Mouse (Mus musculus) CH12.LX (cell line): ENCODE measurements around the gene Eogt. TPM values are rescaled to one million over a fixed set of nuclear protein-coding genes. Genes with fewer than 3 reads are reported as not detected.

Experiments used
- DNase-seq: peaks from one replicate; pipeline ENCODE4 v3.0.0-alpha.2; 2013; ENCODE audit errors: extremely low read depth
- H3K27ac ChIP-seq: 2 replicates; pipeline ENCODE4 v1.5.1; 2012; ENCODE audit warnings: low read depth, mild to moderate bottlenecking, control low read depth, moderate library complexity; ENCODE audit not compliant: insufficient read depth
- H3K27me3 ChIP-seq: replicated peaks from 2 replicates; pipeline ENCODE3; 2012; ENCODE audit warnings: inconsistent platforms
- H3K36me3 ChIP-seq, 2 experiments: replicated peaks in 1 of 2; 2 replicates each; pipeline versions ENCODE3 to v1.6.1; 2012; ENCODE audit warnings: inconsistent platforms in 1 of 2, low read length in 1 of 2, mild to moderate bottlenecking in 1 of 2, mixed read lengths in 1 of 2, moderate library complexity in 1 of 2; ENCODE audit not compliant: control insufficient read depth in 1 of 2, insufficient read depth in 1 of 2
- H3K4me1 ChIP-seq, 2 experiments: 2 replicates each; pipeline ENCODE4 v1.6.1; 2012; ENCODE audit warnings: inconsistent platforms in 1 of 2, moderate library complexity in 1 of 2; ENCODE audit not compliant: insufficient read depth in 2 of 2, control insufficient read depth in 1 of 2
- H3K4me2 ChIP-seq: 2 replicates; pipeline ENCODE4 v1.6.1; 2012; ENCODE audit warnings: low read depth, mild to moderate bottlenecking, control low read depth; ENCODE audit not compliant: poor library complexity, insufficient read depth, severe bottlenecking
- H3K4me3 ChIP-seq, 3 experiments: fragments of 150-350 bp in 1 of 3; sonication (generic) in 1 of 3; replicated peaks in 1 of 3; 2 replicates each; pipeline versions ENCODE3 to v1.5.1; 2011 to 2012; ENCODE audit warnings: low read depth in 2 of 3, low read length in 2 of 3, mild to moderate bottlenecking in 2 of 3, moderate library complexity in 2 of 3, control low read depth in 1 of 3, improper control_type of control experiment in 1 of 3, inconsistent platforms in 1 of 3, mixed read lengths in 1 of 3; ENCODE audit not compliant: poor library complexity in 1 of 3
- H3K79me2 ChIP-seq: replicated peaks from 2 replicates; pipeline ENCODE4 v1.6.1; 2012; ENCODE audit warnings: mild to moderate bottlenecking, moderate library complexity; ENCODE audit not compliant: control insufficient read depth, poor library complexity, insufficient read depth, severe bottlenecking; ENCODE audit errors: extremely low read depth
- H3K9ac ChIP-seq: 2 replicates; pipeline ENCODE4 v1.6.1; 2012; ENCODE audit warnings: low read depth, mild to moderate bottlenecking, control low read depth, moderate library complexity; ENCODE audit not compliant: insufficient read depth
- H3K9me3 ChIP-seq: replicated peaks from 2 replicates; pipeline ENCODE3; 2012; ENCODE audit warnings: low read length, inconsistent platforms, mixed read lengths
- CTCF ChIP-seq, 2 experiments: IDR thresholded peaks in 1 of 2; conservative IDR thresholded peaks in 1 of 2; 2 replicates each; pipeline ENCODE4 v1.5.1; 2011 to 2012; ENCODE audit warnings: low read depth in 2 of 2, low read length in 2 of 2, improper control_type of control experiment in 1 of 2, inconsistent platforms in 1 of 2, mild to moderate bottlenecking in 1 of 2, moderate library complexity in 1 of 2
- ELF1 ChIP-seq: IDR thresholded peaks from 2 replicates; pipeline ENCODE4 v1.6.1; 2014; ENCODE audit warnings: low read depth, mild to moderate bottlenecking, inconsistent platforms, low read length, improper control_type of control experiment
- GABPA ChIP-seq: IDR thresholded peaks from 2 replicates; pipeline ENCODE4 v1.6.1; 2012; ENCODE audit warnings: low read depth, low read length, improper control_type of control experiment, inconsistent platforms; ENCODE audit not compliant: insufficient replicate concordance
- HCFC1 ChIP-seq: IDR thresholded peaks from 2 replicates; pipeline ENCODE4 v1.6.1; 2012; ENCODE audit warnings: low read depth, mild to moderate bottlenecking, inconsistent platforms, low read length, improper control_type of control experiment
- JUND ChIP-seq: conservative IDR thresholded peaks from 2 replicates; pipeline ENCODE4 v1.6.1; 2011; ENCODE audit warnings: low read depth, low read length, improper control_type of control experiment
- MAFK ChIP-seq: IDR thresholded peaks from 2 replicates; pipeline ENCODE4 v1.6.1; 2011; ENCODE audit warnings: low read length, improper control_type of control experiment; ENCODE audit not compliant: insufficient replicate concordance
- MAX ChIP-seq: IDR thresholded peaks from 2 replicates; pipeline ENCODE4 v1.6.1; 2011; ENCODE audit warnings: low read length, improper control_type of control experiment
- MXI1 ChIP-seq: IDR thresholded peaks from 2 replicates; pipeline ENCODE4 v1.6.1; 2011; ENCODE audit warnings: mild to moderate bottlenecking, low read depth, low read length, improper control_type of control experiment
- MYC ChIP-seq: IDR thresholded peaks from 2 replicates; pipeline ENCODE4 v1.6.1; 2011; ENCODE audit warnings: low read depth, mild to moderate bottlenecking, improper control_type of control experiment, low read length
- RAD21 ChIP-seq: IDR thresholded peaks from 2 replicates; pipeline ENCODE4 v1.6.1; 2011; ENCODE audit warnings: low read depth, mild to moderate bottlenecking, low read length, improper control_type of control experiment, moderate library complexity
- SMC3 ChIP-seq: IDR thresholded peaks from 2 replicates; pipeline ENCODE4 v1.6.1; 2011; ENCODE audit warnings: low read depth, low read length, improper control_type of control experiment
- dilution Hi-C: fragments of 300-500 bp; cut with MboI; formaldehyde crosslinking; loops from 2 replicates; pipeline ENCODE4 v1.14.3; 2020; ENCODE audit warnings: low sequenced_read_pairs; ENCODE audit not compliant: extremely low pct_unique_long_range_greater_than_20kb, extremely low pct_ligation_motif_present
- in situ Hi-C: fragments of 300-500 bp; cut with MboI; formaldehyde crosslinking; loops from 3 replicates; pipeline ENCODE4 v1.14.3; 2019; ENCODE audit warnings: low sequenced_read_pairs, low pct_ligation_motif_present, low pct_unique_long_range_greater_than_20kb, mixed read lengths
- polyA plus RNA-seq: library from polyadenylated mRNA; unstranded; fragments of >175 nt; gene quantifications from 2 replicates; pipeline ENCODE4 v1.2.1, GENCODE M21; 2012; ENCODE audit warnings: low read depth; ENCODE audit not compliant: insufficient read length
- total RNA-seq, 2 experiments: library from RNA; depleted of rRNA; stranded (reverse); fragments of 300-350 nt in 1 of 2; fragments of >200 nt in 1 of 2; gene quantifications; 2 replicates each; pipeline ENCODE4 v1.2.3; 2012 to 2014

Eogt gene
- total and polyA plus RNA-seq, 3 experiments = 8.0 to 13.9 (median 10.9) TPM

DNA sequence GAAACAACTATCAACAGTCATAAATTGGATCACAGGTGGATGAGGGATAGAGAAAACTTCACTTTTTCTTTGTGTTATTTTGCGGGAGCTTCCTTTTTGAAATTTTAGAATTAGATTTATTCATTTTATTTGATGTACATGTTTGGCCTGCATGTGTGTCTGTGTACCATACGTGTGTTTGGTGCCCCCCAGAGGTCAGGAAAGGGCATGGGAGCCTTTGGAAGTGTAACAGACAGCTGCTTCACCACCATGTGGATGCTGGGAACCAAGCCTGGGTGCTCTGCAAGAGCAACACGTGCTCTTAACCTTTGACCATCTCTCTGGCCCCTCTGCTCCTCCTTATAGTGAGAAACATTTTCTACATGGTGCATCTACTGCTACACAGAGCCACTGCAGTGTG, 34.2 kb downstream of the Eogt start:
- no peak overlapping the region for H3K4me2 ChIP-seq
- peaks cover 7% of the 10 kb centered on the region for H3K9me3 ChIP-seq
- H3K27me3 ChIP-seq = no peaks in the 10 kb centered on the region
- no peak for TF ChIP-seq GABPA
- TF ChIP-seq CTCF (conservative IDR thresholded peaks at IDR 0.05 in 1 of 2, IDR thresholded peaks at IDR 0.05 in 1 of 2; ENCODE audit: low read depth in 2 of 2, low read length in 2 of 2) = peak; percentile 11 to 39; a peak in 2 of 4 replicates
- TF ChIP-seq, all 38 proteins: peak for 1
- H3K36me3 ChIP-seq = peaks cover 65 to 89% of the 10 kb centered on the region in 2 experiments
- in situ Hi-C loops = no loop called here
- H3K4me3 ChIP-seq = no peak overlapping the region
- peak; percentile 4 for DNase-seq
- H3K27ac ChIP-seq = no peak overlapping the region
- no peaks in the 10 kb centered on the region for H3K4me1 ChIP-seq
- no peak overlapping the region for H3K9ac ChIP-seq
- H3K79me2 ChIP-seq = no peaks in the 10 kb centered on the region
- dilution Hi-C loops = no loop called here

DNA sequence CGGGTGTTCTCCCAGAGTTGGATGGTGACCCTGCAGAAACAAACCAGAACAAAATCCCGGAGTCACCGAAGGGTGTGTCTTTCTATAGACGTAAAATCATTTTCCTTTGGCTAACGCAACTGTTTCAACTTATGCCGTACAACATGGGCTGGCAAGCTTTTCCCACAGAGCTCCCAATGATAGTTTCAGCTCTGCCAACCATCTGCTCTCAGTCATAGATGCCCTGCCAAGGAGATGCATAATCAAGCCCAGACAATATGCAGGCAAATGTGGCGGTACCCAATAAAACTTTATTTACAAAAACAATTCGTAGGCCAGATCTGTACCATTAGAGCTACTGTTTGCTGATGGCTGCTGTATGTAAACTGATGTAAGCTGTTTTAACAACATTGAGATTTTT, 36.8 kb downstream of the Eogt start:
- H3K4me2 ChIP-seq = no peak overlapping the region
- in situ Hi-C loops = no loop called here

DNA sequence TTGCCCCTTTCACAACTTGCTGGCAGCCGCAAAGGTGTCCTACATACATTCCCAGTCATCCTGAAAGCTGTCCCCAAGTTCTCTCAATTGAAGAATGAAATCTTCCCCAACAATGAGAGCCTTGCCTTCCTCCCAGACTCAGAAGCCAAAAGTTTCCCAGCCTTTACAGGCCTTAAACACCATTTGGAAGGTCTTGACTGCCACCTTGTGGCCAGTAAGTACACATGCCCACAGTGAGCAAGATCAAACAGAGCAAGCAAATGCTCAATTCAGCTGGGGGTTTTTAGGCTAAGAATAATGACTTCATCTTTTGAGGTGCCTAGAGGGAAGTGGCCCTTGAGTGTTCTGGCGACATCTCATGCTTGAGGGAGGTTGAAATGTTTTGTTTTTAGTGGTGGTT, 42.2 kb downstream of the Eogt start:
- H3K27ac ChIP-seq = no peak overlapping the region
- DNase-seq = peak; percentile 79
- H3K9ac ChIP-seq = no peak overlapping the region
- no peaks in the 10 kb centered on the region for H3K9me3 ChIP-seq
- in situ Hi-C loops = no loop called here
- TF ChIP-seq HCFC1 (no peak), RAD21 (peak; percentile 90), MXI1 (no peak), SMC3 (peak; percentile 69), CTCF (conservative IDR thresholded peaks at IDR 0.05 in 1 of 2, IDR thresholded peaks at IDR 0.05 in 1 of 2; ENCODE audit: low read depth in 2 of 2, low read length in 2 of 2) (peak; percentile 69 to 88), MAX (no peak), JUND (0 out of 2 replicates have a peak, but pooled peaks have one; percentile 19)
- peaks cover 6 to 17% of the 10 kb centered on the region in 2 experiments for H3K36me3 ChIP-seq
- no peak overlapping the region for H3K4me3 ChIP-seq
- no peak overlapping the region for H3K4me2 ChIP-seq
- H3K4me1 ChIP-seq = no peaks in the 10 kb centered on the region; a peak in 1 of 4 replicates
- H3K27me3 ChIP-seq = no peaks in the 10 kb centered on the region
- dilution Hi-C loops = no loop called here
- no peaks in the 10 kb centered on the region for H3K79me2 ChIP-seq

More for the DNA sequence above, 36.8 kb downstream of the Eogt start:
- dilution Hi-C loops = no loop called here
- no peak for DNase-seq
- peaks cover 49 to 67% of the 10 kb centered on the region in 2 experiments for H3K36me3 ChIP-seq
- no peaks in the 10 kb centered on the region for H3K27me3 ChIP-seq
- H3K9me3 ChIP-seq = peaks cover 5% of the 10 kb centered on the region
- no peaks in the 10 kb centered on the region for H3K4me1 ChIP-seq
- no peak overlapping the region for H3K4me3 ChIP-seq
- TF ChIP-seq MAX = no peak
- TF ChIP-seq ELF1 = no peak
- no peak for TF ChIP-seq MAFK
- no peak for TF ChIP-seq MYC
- no peak overlapping the region for H3K27ac ChIP-seq
- no peak overlapping the region for H3K9ac ChIP-seq
- no peaks in the 10 kb centered on the region for H3K79me2 ChIP-seq
